Mouse (Mus musculus): ENCODE data around the gene AC170998.1.

- TF ChIP-seq POLR2A (IDR thresholded peaks at IDR 0.05; ENCODE audit: low read depth, low read length), result no peak
- TF ChIP-seq CTCF (IDR thresholded peaks at IDR 0.05; ENCODE audit: borderline replicate concordance, insufficient read depth, low read length), result no peak
Measured at GRCm38 (mm10) chr17:28743916-28744315, 18.0 kb downstream of the AC170998.1 start.

All from embryonic fibroblast, embryonic 13.5 days (primary cell).